Mouse (Mus musculus) left cerebral cortex, adult 2 months (tissue): ENCODE data around the gene Nemp2. TPM values are rescaled to one million over a fixed set of nuclear protein-coding genes. Genes with fewer than 3 reads are reported as not detected.

Experiments used
- DNase-seq, 2 experiments: peaks; one replicate each; pipeline ENCODE4 v3.0.0; 2021 to 2022; ENCODE audit warnings: low spot score in 2 of 2, mixed read lengths in 1 of 2; ENCODE audit errors: extremely low spot score in 1 of 2
- H3K27ac ChIP-seq: fragments of 200-600 bp; 2 replicates; pipeline ENCODE4 v1.8.1; 2022
- H3K4me3 ChIP-seq: fragments of 200-600 bp; 2 replicates; pipeline ENCODE4 v1.8.1; 2022
- CTCF ChIP-seq: fragments of 200-600 bp; IDR thresholded peaks from 2 replicates; pipeline ENCODE4 v1.8.1; 2022; ENCODE audit warnings: antibody characterized with exemption, mild to moderate bottlenecking, moderate library complexity
- intact Hi-C: fragments of 180-260 bp; cut with DNase I; formaldehyde crosslinking; loops from one replicate; pipeline ENCODE4 v1.15.1; 2025
- total RNA-seq, 2 experiments: library from RNA; stranded (reverse); gene quantifications; 2 replicates each; pipeline ENCODE4 v1.2.3; 2021

Nemp2 gene
- total RNA-seq, 2 experiments from 2014 or later = 3.2 to 6.0 TPM

- no peak overlapping the region for H3K27ac ChIP-seq
- intact Hi-C loops = loop anchor here (2.0 to 5.0 kb wide), 3 partner anchors 131 to 484 kb away; partner anchors contain the start of gene Nab1
- no peak for DNase-seq
- peak; percentile 53 for TF ChIP-seq CTCF
- peak overlapping the region; percentile 82 for H3K4me3 ChIP-seq
Observed at GRCm38 (mm10) chr1:52631570-52631969, 1.1 kb downstream of the Nemp2 start.

GRCm38 (mm10) chr1:52634251-52634650 lies 3.7 kb downstream of the Nemp2 start:
- no peak overlapping the region for H3K27ac ChIP-seq
- intact Hi-C loops = loop anchor here (5.0 kb wide), 1 partner anchor 487 kb away; no protein-coding TSS in a partner anchor
- no peak for DNase-seq
- no peak overlapping the region for H3K4me3 ChIP-seq
- no peak for TF ChIP-seq CTCF

- intact Hi-C loops = no loop called here
- DNase-seq = no peak
- Histone ChIP-seq H3K27ac (no peak overlapping the region), H3K4me3 (no peak overlapping the region)
- no peak for TF ChIP-seq CTCF
Observed at GRCm38 (mm10) chr1:52635932-52636331, 5.4 kb downstream of the Nemp2 start.

DNA sequence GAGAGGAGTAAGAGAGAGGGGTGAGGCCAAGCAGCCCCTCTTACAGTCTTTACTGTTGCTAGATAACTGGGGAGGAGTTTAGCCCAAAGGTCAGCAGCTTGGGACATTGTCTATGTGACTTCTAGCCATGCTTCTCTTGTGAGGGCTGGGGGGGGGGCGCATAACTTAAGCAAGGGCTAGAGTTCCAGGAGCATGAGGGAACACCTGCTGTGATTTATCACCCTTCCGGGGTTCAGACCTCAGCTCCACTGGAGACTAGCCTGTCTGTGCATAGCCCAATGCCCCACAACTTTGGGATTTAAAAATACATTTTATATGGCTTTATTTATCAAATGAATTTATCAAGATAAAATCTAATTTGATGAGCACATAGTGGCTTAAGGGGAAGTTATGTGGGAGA lies 7.6 kb downstream of the Nemp2 start:
- intact Hi-C loops = no loop called here
- Histone ChIP-seq H3K27ac (no peak overlapping the region), H3K4me3 (no peak overlapping the region)
- no peak for DNase-seq
- TF ChIP-seq CTCF = no peak

GRCm38 (mm10) chr1:52639090-52639489 lies 8.6 kb downstream of the Nemp2 start:
- intact Hi-C loops = no loop called here
- DNase-seq = no peak
- TF ChIP-seq CTCF = no peak
- no peak overlapping the region for H3K4me3 ChIP-seq
- no peak overlapping the region for H3K27ac ChIP-seq

GRCm38 (mm10) chr1:52640266-52640665 lies 9.8 kb downstream of the Nemp2 start:
- no peak for DNase-seq
- intact Hi-C loops = no loop called here
- H3K27ac ChIP-seq = no peak overlapping the region
- TF ChIP-seq CTCF = no peak
- no peak overlapping the region for H3K4me3 ChIP-seq

DNA sequence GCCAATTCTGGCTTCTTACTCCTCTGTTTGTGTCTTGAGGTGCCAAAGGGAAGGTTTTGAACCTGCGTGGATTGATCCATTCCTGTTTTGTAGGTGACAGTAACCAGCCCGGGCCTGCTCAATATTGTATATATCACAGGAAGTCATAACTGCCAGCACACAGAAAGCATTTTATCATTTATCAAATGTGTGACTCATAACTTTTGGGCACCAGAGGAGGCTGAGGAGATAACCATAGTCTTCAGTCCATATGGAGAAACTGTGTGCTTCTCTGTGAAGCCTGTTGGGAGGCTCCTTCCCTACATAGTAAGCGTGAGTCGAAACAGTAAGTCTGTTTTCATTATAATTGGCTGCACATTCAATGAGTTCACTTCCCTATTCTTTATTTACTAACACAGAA lies 10.2 kb downstream of the Nemp2 start:
- Histone ChIP-seq H3K4me3 (no peak overlapping the region), H3K27ac (no peak overlapping the region)
- DNase-seq = no peak
- intact Hi-C loops = no loop called here
- TF ChIP-seq CTCF = no peak

GRCm38 (mm10) chr1:52648153-52649027 lies 17.9 kb downstream of the Nemp2 start:
- Histone ChIP-seq H3K4me3 (no peak overlapping the region), H3K27ac (no peak overlapping the region)
- TF ChIP-seq CTCF = peak; percentile 69
- intact Hi-C loops = loop anchor here (1.0 to 5.0 kb wide), 4 partner anchors 100 to 384 kb away; no protein-coding TSS in a partner anchor
- peak; percentile 74 to 78 for DNase-seq

GRCm38 (mm10) chr1:52650066-52650465 lies 19.6 kb downstream of the Nemp2 start:
- no peak for DNase-seq
- Histone ChIP-seq H3K27ac (no peak overlapping the region), H3K4me3 (no peak overlapping the region)
- no peak for TF ChIP-seq CTCF
- intact Hi-C loops = loop anchor here (5.0 kb wide), 1 partner anchor 77 kb away; the partner anchor contains the start of gene Mfsd6

- Histone ChIP-seq H3K27ac (no peak overlapping the region), H3K4me3 (no peak overlapping the region)
- no peak for TF ChIP-seq CTCF
- intact Hi-C loops = loop anchor here (5.0 kb wide), 1 partner anchor 75 kb away; the partner anchor contains the start of gene Mfsd6
- no peak for DNase-seq
Observed at GRCm38 (mm10) chr1:52652601-52653253, 22.2 kb downstream of the Nemp2 start.

GRCm38 (mm10) chr1:52653366-52653765 lies 22.9 kb downstream of the Nemp2 start:
- no peak for DNase-seq
- TF ChIP-seq CTCF = no peak
- H3K27ac ChIP-seq = no peak overlapping the region
- intact Hi-C loops = loop anchor here (5.0 kb wide), 1 partner anchor 74 kb away; the partner anchor contains the start of gene Mfsd6
- no peak overlapping the region for H3K4me3 ChIP-seq

GRCm38 (mm10) chr1:52655153-52655552 lies 24.6 kb downstream of the Nemp2 start:
- Histone ChIP-seq H3K27ac (no peak overlapping the region), H3K4me3 (no peak overlapping the region)
- intact Hi-C loops = no loop called here
- no peak for TF ChIP-seq CTCF
- DNase-seq = no peak
